Mouse (Mus musculus) frontal cortex, postnatal 36 days (tissue): ENCODE measurements around the gene BC024978.

ENCODE experiments used
- DNase-seq, 2 experiments: peaks; one replicate each; pipeline ENCODE4 v3.0.0; 2022; ENCODE audit warnings: low spot score in 2 of 2

The BC024978 gene

GRCm38 (mm10) chr7:27195681-27196611 lies at the start of gene BC024978, which contains the start of gene Snrpa:
Gene BC024978 (plus strand): TSS chr7:27195781.
Gene Snrpa (minus strand): TSS chr7:27196271.
- peak; percentile 96 to 99 for DNase-seq

- no peak for DNase-seq
Measured at GRCm38 (mm10) chr7:27153205-27153764, 42.3 kb upstream of the BC024978 start, which contains the start of gene Cyp2t4. Gene Cyp2t4 (plus strand): TSS chr7:27153714.

GRCm38 (mm10) chr7:27156005-27156404 lies 39.6 kb upstream of the BC024978 start:
- peak in 1 of 2 experiments; percentile 74 for DNase-seq

GRCm38 (mm10) chr7:27158171-27158570 lies 37.4 kb upstream of the BC024978 start:
- no peak for DNase-seq

GRCm38 (mm10) chr7:27159256-27159655 lies 36.3 kb upstream of the BC024978 start:
- DNase-seq: no peak

- DNase-seq: peak; percentile 73 to 88
Measured at GRCm38 (mm10) chr7:27159882-27160281, 35.7 kb upstream of the BC024978 start.

GRCm38 (mm10) chr7:27160921-27161320 lies 34.7 kb upstream of the BC024978 start:
- no peak for DNase-seq

GRCm38 (mm10) chr7:27161744-27162143 lies 33.8 kb upstream of the BC024978 start:
- no peak for DNase-seq

- DNase-seq: no peak
Measured at GRCm38 (mm10) chr7:27162780-27163449, 32.7 kb upstream of the BC024978 start.

- no peak for DNase-seq
Measured at GRCm38 (mm10) chr7:27163450-27163805, 32.2 kb upstream of the BC024978 start.

- no peak for DNase-seq
Measured at GRCm38 (mm10) chr7:27164112-27164947, 31.3 kb upstream of the BC024978 start.

GRCm38 (mm10) chr7:27165007-27165655 lies 30.4 kb upstream of the BC024978 start:
- no peak for DNase-seq

GRCm38 (mm10) chr7:27165696-27166095 lies 29.9 kb upstream of the BC024978 start:
- DNase-seq: no peak

- peak; percentile 59 to 67 for DNase-seq
Measured at GRCm38 (mm10) chr7:27166229-27166613, 29.4 kb upstream of the BC024978 start.

GRCm38 (mm10) chr7:27166614-27167474 lies 28.7 kb upstream of the BC024978 start, which contains the start of gene Egln2:
Gene Egln2 (minus strand): TSS chr7:27166802.
- peak; percentile 92 to 94 for DNase-seq

GRCm38 (mm10) chr7:27167475-27168094 lies 28.0 kb upstream of the BC024978 start:
- DNase-seq: no peak

- no peak for DNase-seq
Measured at GRCm38 (mm10) chr7:27168371-27168770, 27.2 kb upstream of the BC024978 start.

- DNase-seq: no peak
Measured at GRCm38 (mm10) chr7:27170981-27171380, 24.6 kb upstream of the BC024978 start.

- no peak for DNase-seq
Measured at GRCm38 (mm10) chr7:27174496-27174895, 21.1 kb upstream of the BC024978 start.
